Mouse (Mus musculus): ENCODE results near the gene Pik3r5.

DNA sequence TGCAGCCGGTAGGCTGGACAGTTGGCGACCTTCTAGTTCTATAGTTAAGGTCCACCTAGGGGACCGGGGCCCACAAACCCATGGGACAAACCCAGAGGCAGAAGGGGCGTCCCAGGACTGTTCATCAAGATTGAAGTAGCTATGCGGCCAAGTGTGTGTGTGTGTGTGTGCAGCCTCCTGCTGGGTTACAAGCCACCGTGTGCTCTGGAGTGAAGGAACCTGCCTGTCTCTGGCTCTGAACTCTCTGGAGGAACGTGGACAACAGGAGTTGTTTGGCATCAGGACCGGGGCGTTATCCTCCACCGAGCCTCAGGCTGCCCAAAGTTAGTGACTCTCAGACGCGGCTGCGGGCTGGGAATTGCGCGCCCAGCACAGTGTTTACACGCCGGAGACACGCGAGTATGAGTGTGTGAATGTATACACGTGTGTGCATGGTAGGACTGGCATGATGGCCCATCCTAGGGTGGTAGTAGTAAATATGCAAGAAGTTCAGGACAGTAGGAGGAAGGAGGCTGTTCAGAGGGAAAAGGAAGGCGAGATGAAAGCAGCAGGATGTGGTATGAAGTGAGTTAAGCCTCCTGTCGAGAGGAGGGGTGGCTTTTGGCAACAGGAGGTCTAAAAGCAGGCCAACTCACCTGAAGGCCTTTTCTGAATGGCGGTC, 570 bp downstream of the Pik3r5 start:
- TF ChIP-seq CTCF (conservative IDR thresholded peaks at IDR 0.05; ENCODE audit: low read length) (no peak), NANOG (IDR thresholded peaks at IDR 0.05; ENCODE audit: borderline replicate concordance, low read length) (no peak), POU5F1 (IDR thresholded peaks at IDR 0.05; ENCODE audit: borderline replicate concordance, low read length) (no peak)
